Mouse (Mus musculus) lung, adult 2 months (tissue): ENCODE results near the gene Aatf.

Experiments
- CTCF ChIP-seq: fragments of 200-500 bp; IDR thresholded peaks from 2 replicates; pipeline ENCODE4 v1.5.1; 2011; ENCODE audit warnings: mild to moderate bottlenecking, low read length, control low read depth; ENCODE audit not compliant: insufficient read depth
- POLR2A ChIP-seq: fragments of 200-500 bp; IDR thresholded peaks from 2 replicates; pipeline ENCODE4 v1.6.1; 2011; ENCODE audit warnings: low read depth, mild to moderate bottlenecking, control low read depth, low read length, borderline replicate concordance; ENCODE audit errors: extremely low read depth

GRCm38 (mm10) chr11:84519036-84519435, 5.7 kb upstream of the Aatf start:
- TF ChIP-seq POLR2A (no peak), CTCF (no peak)
